Mouse (Mus musculus): ENCODE data around the gene Zcchc17. TPM values are rescaled to one million over a fixed set of nuclear protein-coding genes. Genes with fewer than 3 reads are reported as not detected.

Gene Zcchc17
- 13.0 and 13.3 TPM in 2 replicates for polyA plus RNA-seq (2012; rRNA removed)

- peak; percentile 99 for DNase-seq (ENCODE audit: low read depth in 1 of 2, low spot score in 2 of 2)
- Histone ChIP-seq H3K4me1 (ENCODE audit: control insufficient read depth, insufficient read depth, insufficient read length) (peaks cover 2% of the 10 kb centered on the region; the same call in 1 of the 2 replicates), H3K36me3 (ENCODE audit: control insufficient read depth, insufficient read depth, low read length) (peaks cover 4% of the 10 kb centered on the region; the same call in 1 of the 2 replicates), H3K27ac (ENCODE audit: insufficient read depth, low read length) (peak within 1 kb of the TSS; percentile 68), H3K27me3 (ENCODE audit: control insufficient read depth, insufficient read depth, low read length) (no peaks in the 10 kb centered on the region), H3K4me3 (ENCODE audit: extremely low read depth, insufficient read depth, insufficient read length) (peak within 1 kb of the TSS; percentile 91)
- TF ChIP-seq POLR2A (IDR thresholded peaks at IDR 0.05; ENCODE audit: low read depth, low read length) (peak; percentile 73), CTCF (IDR thresholded peaks at IDR 0.05; ENCODE audit: extremely low read depth, insufficient read depth, insufficient read length, insufficient replicate concordance) (no peak)
- under 1% methylated on average over 49 of the region's 49 CpGs for WGBS
Observed at GRCm38 (mm10) chr4:130359486-130360237, at the start of gene Zcchc17, which contains the start of gene Snrnp40. TSS of gene Zcchc17 (minus strand) at chr4:130359943. TSS of gene Snrnp40 (plus strand) at chr4:130360132.

- no peaks in the 10 kb centered on the region for H3K4me1 ChIP-seq (ENCODE audit: control insufficient read depth, insufficient read depth, insufficient read length)
- H3K4me3 ChIP-seq (ENCODE audit: extremely low read depth, insufficient read depth, insufficient read length), result no peak overlapping the region
- peaks cover 20% of the 10 kb centered on the region for H3K36me3 ChIP-seq (ENCODE audit: control insufficient read depth, insufficient read depth, low read length)
- no peak for TF ChIP-seq POLR2A (IDR thresholded peaks at IDR 0.05; ENCODE audit: low read depth, low read length)
- TF ChIP-seq CTCF (IDR thresholded peaks at IDR 0.05; ENCODE audit: extremely low read depth, insufficient read depth, insufficient read length, insufficient replicate concordance), result no peak
- H3K27ac ChIP-seq (ENCODE audit: insufficient read depth, low read length), result no peak overlapping the region
- DNase-seq (ENCODE audit: low read depth in 1 of 2, low spot score in 2 of 2), result no peak
- H3K27me3 ChIP-seq (ENCODE audit: control insufficient read depth, insufficient read depth, low read length), result no peaks in the 10 kb centered on the region
- 87% methylated on average over 3 of the region's 3 CpGs for WGBS
Observed at GRCm38 (mm10) chr4:130391265-130391664, 31.5 kb upstream of the Zcchc17 start.

GRCm38 (mm10) chr4:130389927-130390326 lies 30.2 kb upstream of the Zcchc17 start:
- DNase-seq (ENCODE audit: low read depth in 1 of 2, low spot score in 2 of 2), result no peak
- no peak overlapping the region for H3K27ac ChIP-seq (ENCODE audit: insufficient read depth, low read length)
- peaks cover 26% of the 10 kb centered on the region for H3K36me3 ChIP-seq (ENCODE audit: control insufficient read depth, insufficient read depth, low read length)
- H3K4me1 ChIP-seq (ENCODE audit: control insufficient read depth, insufficient read depth, insufficient read length), result no peaks in the 10 kb centered on the region
- TF ChIP-seq CTCF (IDR thresholded peaks at IDR 0.05; ENCODE audit: extremely low read depth, insufficient read depth, insufficient read length, insufficient replicate concordance) (no peak), POLR2A (IDR thresholded peaks at IDR 0.05; ENCODE audit: low read depth, low read length) (no peak)
- H3K27me3 ChIP-seq (ENCODE audit: control insufficient read depth, insufficient read depth, low read length), result no peaks in the 10 kb centered on the region
- H3K4me3 ChIP-seq (ENCODE audit: extremely low read depth, insufficient read depth, insufficient read length), result no peak overlapping the region
- 91% methylated on average over 7 of the region's 7 CpGs for WGBS

- H3K27me3 ChIP-seq (ENCODE audit: control insufficient read depth, insufficient read depth, low read length), result no peaks in the 10 kb centered on the region
- peaks cover 29% of the 10 kb centered on the region for H3K36me3 ChIP-seq (ENCODE audit: control insufficient read depth, insufficient read depth, low read length)
Observed at GRCm38 (mm10) chr4:130389496-130389895, 29.8 kb upstream of the Zcchc17 start.

GRCm38 (mm10) chr4:130387256-130387655 lies 27.5 kb upstream of the Zcchc17 start:
- H3K36me3 ChIP-seq (ENCODE audit: control insufficient read depth, insufficient read depth, low read length), result peaks cover 40% of the 10 kb centered on the region

More at GRCm38 (mm10) chr4:130389496-130389895, 29.8 kb upstream of the Zcchc17 start:
- Histone ChIP-seq H3K4me1 (ENCODE audit: control insufficient read depth, insufficient read depth, insufficient read length) (no peaks in the 10 kb centered on the region), H3K4me3 (ENCODE audit: extremely low read depth, insufficient read depth, insufficient read length) (no peak overlapping the region), H3K27ac (ENCODE audit: insufficient read depth, low read length) (no peak overlapping the region)
- WGBS, result 90% methylated on average over 6 of the region's 6 CpGs
- TF ChIP-seq POLR2A (IDR thresholded peaks at IDR 0.05; ENCODE audit: low read depth, low read length) (no peak), CTCF (IDR thresholded peaks at IDR 0.05; ENCODE audit: extremely low read depth, insufficient read depth, insufficient read length, insufficient replicate concordance) (no peak)
- DNase-seq (ENCODE audit: low read depth in 1 of 2, low spot score in 2 of 2), result no peak

GRCm38 (mm10) chr4:130380418-130380817 lies 20.7 kb upstream of the Zcchc17 start:
- H3K27ac ChIP-seq (ENCODE audit: insufficient read depth, low read length), result no peak overlapping the region
- TF ChIP-seq POLR2A (IDR thresholded peaks at IDR 0.05; ENCODE audit: low read depth, low read length) (no peak), CTCF (IDR thresholded peaks at IDR 0.05; ENCODE audit: extremely low read depth, insufficient read depth, insufficient read length, insufficient replicate concordance) (no peak)
- H3K36me3 ChIP-seq (ENCODE audit: control insufficient read depth, insufficient read depth, low read length), result peaks cover 48% of the 10 kb centered on the region
- 94% methylated on average over 2 of the region's 2 CpGs for WGBS
- H3K4me1 ChIP-seq (ENCODE audit: control insufficient read depth, insufficient read depth, insufficient read length), result no peaks in the 10 kb centered on the region
- DNase-seq (ENCODE audit: low read depth in 1 of 2, low spot score in 2 of 2), result no peak
- H3K27me3 ChIP-seq (ENCODE audit: control insufficient read depth, insufficient read depth, low read length), result no peaks in the 10 kb centered on the region
- no peak overlapping the region for H3K4me3 ChIP-seq (ENCODE audit: extremely low read depth, insufficient read depth, insufficient read length)

More at GRCm38 (mm10) chr4:130387256-130387655, 27.5 kb upstream of the Zcchc17 start:
- Histone ChIP-seq H3K4me1 (ENCODE audit: control insufficient read depth, insufficient read depth, insufficient read length) (no peaks in the 10 kb centered on the region), H3K27me3 (ENCODE audit: control insufficient read depth, insufficient read depth, low read length) (no peaks in the 10 kb centered on the region), H3K27ac (ENCODE audit: insufficient read depth, low read length) (no peak overlapping the region), H3K4me3 (ENCODE audit: extremely low read depth, insufficient read depth, insufficient read length) (no peak overlapping the region)
- DNase-seq (ENCODE audit: low read depth in 1 of 2, low spot score in 2 of 2), result no peak
- 80% methylated on average over 3 of the region's 3 CpGs for WGBS
- no peak for TF ChIP-seq CTCF (IDR thresholded peaks at IDR 0.05; ENCODE audit: extremely low read depth, insufficient read depth, insufficient read length, insufficient replicate concordance)
- no peak for TF ChIP-seq POLR2A (IDR thresholded peaks at IDR 0.05; ENCODE audit: low read depth, low read length)

- Histone ChIP-seq H3K27me3 (ENCODE audit: control insufficient read depth, insufficient read depth, low read length) (no peaks in the 10 kb centered on the region), H3K4me1 (ENCODE audit: control insufficient read depth, insufficient read depth, insufficient read length) (no peaks in the 10 kb centered on the region), H3K4me3 (ENCODE audit: extremely low read depth, insufficient read depth, insufficient read length) (no peak overlapping the region), H3K27ac (ENCODE audit: insufficient read depth, low read length) (no peak overlapping the region), H3K36me3 (ENCODE audit: control insufficient read depth, insufficient read depth, low read length) (peaks cover 44% of the 10 kb centered on the region)
- TF ChIP-seq CTCF (IDR thresholded peaks at IDR 0.05; ENCODE audit: extremely low read depth, insufficient read depth, insufficient read length, insufficient replicate concordance), result no peak
- no peak for TF ChIP-seq POLR2A (IDR thresholded peaks at IDR 0.05; ENCODE audit: low read depth, low read length)
- no peak for DNase-seq (ENCODE audit: low read depth in 1 of 2, low spot score in 2 of 2)
- 98% methylated on average over 2 of the region's 2 CpGs for WGBS
Observed at GRCm38 (mm10) chr4:130379181-130379580, 19.4 kb upstream of the Zcchc17 start.
